Mouse (Mus musculus) liver, adult 2 months (tissue): ENCODE data around the gene Cenpp.

Source experiments
- CTCF ChIP-seq: fragments of 200-500 bp; IDR thresholded peaks from 2 replicates; pipeline ENCODE4 v1.5.1; 2011; ENCODE audit warnings: low read depth, low read length, control low read depth
- POLR2A ChIP-seq: fragments of 200-500 bp; IDR thresholded peaks from 2 replicates; pipeline ENCODE4 v1.6.1; 2011; ENCODE audit warnings: low read length, control low read depth; ENCODE audit not compliant: insufficient read depth; ENCODE audit errors: extremely low read depth

DNA sequence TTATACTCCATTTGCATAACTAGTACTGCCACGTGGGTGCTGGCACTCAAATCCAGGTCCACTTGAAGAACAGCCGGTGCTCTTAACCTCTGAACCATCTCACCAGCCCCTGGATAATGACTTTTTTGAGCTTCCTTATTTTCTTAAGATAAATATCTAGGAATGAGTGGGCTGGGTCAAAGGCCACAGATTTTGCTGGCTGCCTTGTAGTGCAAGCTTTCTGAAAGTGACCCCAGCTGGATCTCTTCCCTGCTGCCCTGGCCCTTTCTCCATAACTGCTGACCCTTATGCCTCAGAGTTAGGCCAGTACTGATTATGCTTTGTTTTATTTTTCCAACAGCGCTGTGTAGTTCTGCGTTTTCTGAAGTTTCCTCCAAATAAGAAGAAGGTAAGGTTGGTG, 222.1 kb downstream of the Cenpp start:
- no peak for TF ChIP-seq CTCF
- no peak for TF ChIP-seq POLR2A
